Mouse (Mus musculus) brain, adult 2 months (tissue): ENCODE measurements around the gene Kif1c.

Experiments
- DNase-seq: peaks from one replicate; pipeline ENCODE4 v3.0.0; 2011; ENCODE audit warnings: low read depth, low spot score

Kif1c gene

GRCm38 (mm10) chr11:70699722-70700556, at the start of gene Kif1c, which contains the start of gene Inca1:
Kif1c (plus strand) TSS chr11:70700548.
Inca1 (minus strand) TSS chr11:70700155.
- DNase-seq, result peak; percentile 97

DNA sequence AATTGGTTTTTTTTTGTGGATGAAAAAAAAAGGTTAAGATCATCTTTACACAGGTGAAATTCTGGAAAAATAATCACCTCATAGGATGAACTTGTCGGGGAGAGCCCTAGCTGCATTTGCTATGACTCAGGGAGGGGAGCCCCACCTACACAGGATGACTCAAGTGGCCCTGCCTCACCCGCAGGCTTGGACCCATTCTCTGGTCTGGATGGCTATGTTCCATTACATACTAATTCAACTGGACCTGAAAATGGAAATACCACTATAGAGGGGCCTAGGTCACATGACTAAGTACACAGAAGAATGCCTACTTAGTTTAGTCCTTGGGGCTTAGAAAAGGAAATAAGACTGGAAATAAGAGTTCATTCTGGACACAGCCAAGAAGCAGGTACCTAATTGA, 49.0 kb upstream of the Kif1c start:
- DNase-seq, result no peak

GRCm38 (mm10) chr11:70652029-70652883, 48.1 kb upstream of the Kif1c start:
- DNase-seq, result no peak

GRCm38 (mm10) chr11:70652884-70653344, 47.4 kb upstream of the Kif1c start:
- DNase-seq, result no peak

GRCm38 (mm10) chr11:70653345-70654197, 46.8 kb upstream of the Kif1c start:
- DNase-seq, result peak; percentile 60

- peak; percentile 93 for DNase-seq
Observed at GRCm38 (mm10) chr11:70654198-70654922, 46.0 kb upstream of the Kif1c start, which contains the start of gene Pfn1. Pfn1 (minus strand) TSS chr11:70654644.

DNA sequence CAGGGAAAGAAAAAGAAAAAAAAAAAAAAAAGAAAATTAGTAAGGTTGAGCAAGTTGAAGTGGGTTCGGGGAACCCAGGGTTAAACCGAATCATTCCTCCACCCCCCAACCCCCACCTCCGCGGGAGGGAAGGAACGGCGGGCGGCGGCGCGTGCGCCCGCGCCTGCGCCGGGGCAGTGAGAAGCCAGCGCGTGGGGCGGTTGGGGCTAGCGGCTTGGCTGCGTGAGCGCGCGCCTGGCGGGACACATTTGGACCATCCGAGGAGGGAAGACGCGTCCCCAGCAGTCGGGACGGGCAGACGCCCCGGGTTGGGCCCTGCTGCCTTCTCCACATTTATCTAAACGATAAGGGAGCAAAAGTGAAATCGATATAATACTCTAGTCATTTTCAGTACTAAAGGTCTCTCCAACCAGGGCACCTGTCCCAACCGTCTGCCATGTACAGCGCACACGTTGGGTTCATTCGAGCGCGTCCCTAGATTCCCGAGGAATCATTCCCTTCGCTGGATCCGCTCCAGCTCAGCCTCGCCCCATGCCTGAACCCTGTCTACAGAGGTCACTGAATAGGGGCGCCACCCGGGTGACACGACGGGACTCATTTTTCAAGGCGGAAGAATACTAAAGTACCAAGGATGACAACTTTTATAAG, 45.3 kb upstream of the Kif1c start:
- DNase-seq, result peak; percentile 91

DNA sequence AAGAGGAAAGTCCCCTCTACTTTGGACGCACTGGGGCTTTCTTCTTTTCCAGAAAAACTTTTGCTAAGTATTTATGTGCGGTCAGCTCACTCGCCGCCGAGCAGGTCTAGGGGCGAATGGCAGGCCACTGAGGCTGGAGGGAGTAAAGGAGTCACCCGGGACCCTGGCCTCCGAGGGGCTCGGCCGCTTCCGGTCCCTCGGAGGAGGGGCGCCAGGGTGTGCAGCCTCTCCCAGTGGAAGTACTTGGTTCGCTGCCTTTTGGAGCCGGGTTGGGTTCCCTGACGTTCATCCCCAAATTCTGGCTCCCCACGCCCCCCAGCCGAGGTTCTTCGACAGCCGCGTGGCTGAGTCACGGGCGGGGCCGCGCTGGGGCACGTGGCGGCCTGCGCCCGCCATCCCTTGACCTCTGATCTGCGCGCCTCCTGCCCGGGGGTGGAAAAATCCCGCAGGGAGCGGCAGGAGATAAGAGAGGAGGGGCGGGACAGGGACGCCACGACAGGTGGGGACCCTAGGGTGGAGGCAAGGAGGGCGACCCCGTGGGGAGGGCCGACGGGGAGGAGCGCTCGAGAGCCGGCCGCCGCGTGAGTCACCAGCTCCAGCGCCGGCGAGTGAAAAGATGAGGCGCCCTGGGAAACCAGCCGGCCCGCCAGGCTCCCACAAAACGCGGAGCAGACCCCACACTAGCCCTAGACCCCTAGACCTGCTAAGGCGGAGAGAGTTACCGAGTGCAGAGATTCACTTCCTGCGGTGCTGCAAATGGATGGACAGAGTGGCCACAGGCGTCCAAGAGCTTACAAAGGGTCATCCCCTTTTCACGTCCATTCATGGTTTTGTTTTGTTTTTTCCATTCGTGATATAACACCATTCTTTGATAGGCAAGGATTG, 44.5 kb upstream of the Kif1c start:
- no peak for DNase-seq

GRCm38 (mm10) chr11:70656456-70656927, 43.9 kb upstream of the Kif1c start:
- no peak for DNase-seq

DNA sequence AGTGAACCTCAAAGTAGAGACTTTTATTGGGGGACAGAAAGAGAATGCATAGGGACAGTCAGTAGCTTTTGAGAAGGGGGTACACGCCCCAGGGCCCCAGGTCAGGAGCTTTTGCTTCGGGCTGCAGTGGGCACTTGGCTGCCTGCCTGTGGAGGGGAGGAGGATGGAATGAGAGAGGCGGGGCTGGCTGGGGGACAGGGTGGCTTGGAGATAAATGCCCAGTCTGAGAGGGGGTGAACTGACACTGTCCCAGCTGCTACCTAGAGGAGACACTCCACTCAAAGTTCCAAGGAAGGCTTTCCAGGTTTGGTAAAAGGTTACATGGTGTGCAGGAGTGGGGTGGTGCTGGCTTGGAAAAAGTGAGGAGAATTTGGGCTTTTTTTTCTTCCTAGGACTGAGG, 43.4 kb upstream of the Kif1c start, which contains the start of gene Eno3:
Gene Eno3, plus strand, starts transcription at position 239 of the 400 bp plus-strand sequence.
- DNase-seq, result no peak

- no peak for DNase-seq
Observed at GRCm38 (mm10) chr11:70657573-70657972, 42.8 kb upstream of the Kif1c start.

GRCm38 (mm10) chr11:70657991-70658390, 42.4 kb upstream of the Kif1c start:
- no peak for DNase-seq

- no peak for DNase-seq
Observed at GRCm38 (mm10) chr11:70658521-70658920, 41.8 kb upstream of the Kif1c start.

DNA sequence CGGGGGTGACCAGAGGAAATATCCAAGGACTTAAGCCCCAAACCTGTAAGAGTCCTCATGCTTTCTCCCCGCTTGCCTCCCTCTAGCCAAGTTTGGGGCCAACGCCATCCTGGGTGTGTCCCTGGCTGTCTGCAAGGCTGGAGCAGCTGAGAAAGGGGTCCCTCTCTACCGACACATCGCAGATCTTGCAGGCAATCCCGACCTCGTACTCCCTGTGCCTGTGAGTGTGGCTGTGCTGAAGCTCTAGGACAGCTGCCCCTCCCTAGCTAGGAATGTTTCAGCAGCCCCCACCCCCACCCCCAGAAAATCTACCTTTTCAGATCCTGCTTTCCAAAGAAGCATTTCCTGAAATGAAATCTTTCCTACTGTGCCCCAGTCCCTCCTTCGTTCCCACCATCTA, 41.4 kb upstream of the Kif1c start:
- DNase-seq, result no peak

DNA sequence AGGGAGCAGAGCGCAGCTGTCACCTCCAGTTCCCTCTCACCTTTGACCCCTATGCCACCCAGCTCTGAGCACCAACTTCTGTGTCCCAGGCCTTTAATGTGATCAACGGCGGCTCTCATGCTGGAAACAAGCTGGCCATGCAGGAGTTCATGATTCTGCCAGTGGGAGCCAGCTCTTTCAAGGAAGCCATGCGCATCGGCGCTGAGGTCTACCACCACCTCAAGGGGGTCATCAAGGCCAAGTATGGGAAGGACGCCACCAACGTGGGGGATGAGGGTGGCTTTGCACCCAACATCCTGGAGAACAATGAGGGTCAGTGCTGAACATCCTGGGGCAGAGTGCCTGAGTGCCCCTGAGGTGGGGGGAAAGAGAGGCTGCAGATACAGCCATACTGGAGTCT, 39.8 kb upstream of the Kif1c start:
- no peak for DNase-seq

DNA sequence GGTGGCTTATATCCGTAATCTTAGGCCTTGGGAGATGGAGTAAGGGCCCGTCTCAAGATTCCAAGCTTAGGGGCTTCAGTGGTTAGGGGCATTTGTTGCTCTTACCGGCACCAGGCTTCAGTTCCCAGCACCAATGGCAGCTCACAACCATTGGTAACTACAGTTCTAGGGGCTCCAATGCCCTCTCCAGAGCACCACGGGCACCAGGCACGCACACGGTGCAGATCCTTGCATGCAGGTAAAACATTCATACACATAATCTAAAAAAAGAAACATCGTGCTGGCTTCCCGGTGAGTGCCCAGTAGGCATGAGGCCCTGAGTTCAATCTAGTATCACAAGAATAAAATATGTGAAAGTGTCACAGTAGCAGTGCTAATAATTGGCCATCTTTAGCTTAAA, 37.2 kb upstream of the Kif1c start:
- DNase-seq, result no peak

- no peak for DNase-seq
Observed at GRCm38 (mm10) chr11:70663957-70664356, 36.4 kb upstream of the Kif1c start.

DNA sequence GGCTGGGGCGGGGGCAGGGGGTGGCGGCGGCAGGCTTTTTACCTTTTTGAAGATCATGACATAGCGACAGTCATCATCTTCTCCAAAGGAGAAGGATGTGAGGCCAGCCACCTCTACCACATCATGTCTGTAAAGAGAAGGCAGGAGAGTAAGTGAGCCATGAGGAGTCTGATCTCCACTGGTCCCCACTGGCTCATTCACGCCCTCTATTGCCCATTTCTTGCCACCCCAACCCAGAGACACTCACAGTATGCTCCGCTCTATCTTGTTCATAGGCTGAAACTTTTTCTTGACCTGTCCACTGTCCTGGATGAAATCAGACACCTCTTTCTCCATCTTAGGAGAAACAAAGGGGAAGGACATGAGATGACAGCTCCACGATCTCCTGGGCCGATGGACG, 35.6 kb upstream of the Kif1c start:
- no peak for DNase-seq

DNA sequence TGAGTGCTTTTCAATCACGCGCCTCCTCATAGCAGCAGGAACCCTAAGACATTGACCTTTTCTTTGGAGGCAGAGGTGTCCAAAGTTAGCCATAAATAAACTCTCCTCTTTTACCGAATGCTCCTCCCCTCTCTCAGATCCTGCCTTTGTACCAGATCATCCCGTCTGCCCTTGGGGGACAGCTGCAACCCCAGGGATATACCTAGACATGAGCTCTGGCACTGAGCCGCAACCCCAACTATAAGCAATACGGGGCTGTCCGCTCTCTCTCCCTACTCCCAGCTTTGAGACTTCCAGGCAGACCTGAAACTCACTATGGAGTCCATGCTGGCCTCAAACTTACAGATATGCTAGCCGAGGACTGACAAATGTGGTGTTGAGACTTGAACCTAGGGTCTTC, 33.7 kb upstream of the Kif1c start:
- no peak for DNase-seq
